Mouse (Mus musculus) hindbrain, postnatal 0 days (tissue): Measurements from ENCODE around the gene Olfr847. TPM values are rescaled to one million over a fixed set of nuclear protein-coding genes. Genes with fewer than 3 reads are reported as not detected.

Experiments
- ATAC-seq: fragments of 200-750 bp; cut with Nextera tagmentation; 2 replicates; pipeline ENCODE4 v1.8.0; 2017; ENCODE audit warnings: mild to moderate bottlenecking, moderate TSS enrichment, moderate library complexity
- DNase-seq: peaks from one replicate; pipeline ENCODE4 v3.0.0-alpha.2; 2015; ENCODE audit warnings: low spot score
- H3K27ac ChIP-seq: fragments of 300-500 bp; sonication (generic); 2 replicates; pipeline ENCODE4 v1.5.1; 2014; ENCODE audit warnings: mild to moderate bottlenecking
- H3K27me3 ChIP-seq: fragments of 300-500 bp; sonication (generic); 2 replicates; pipeline ENCODE4 v1.6.1; 2014; ENCODE audit warnings: low read length, mixed read lengths; ENCODE audit not compliant: insufficient read depth
- H3K36me3 ChIP-seq: fragments of 300-500 bp; sonication (generic); 2 replicates; pipeline ENCODE4 v1.6.1; 2014; ENCODE audit warnings: low read length, mixed read lengths; ENCODE audit not compliant: insufficient read depth
- H3K4me1 ChIP-seq: fragments of 300-500 bp; sonication (generic); 2 replicates; pipeline ENCODE4 v1.6.1; 2014; ENCODE audit warnings: antibody characterized with exemption, low read length, mixed read lengths; ENCODE audit not compliant: insufficient read depth
- H3K4me2 ChIP-seq: fragments of 300-500 bp; sonication (generic); 2 replicates; pipeline ENCODE4 v1.6.1; 2014; ENCODE audit warnings: low read depth, mild to moderate bottlenecking, low read length, moderate library complexity, mixed read lengths
- H3K4me3 ChIP-seq: fragments of 300-500 bp; sonication (generic); 2 replicates; pipeline ENCODE4 v1.5.1; 2014; ENCODE audit warnings: low read length
- H3K9ac ChIP-seq: fragments of 300-500 bp; sonication (generic); replicated peaks from 2 replicates; pipeline ENCODE4 v1.6.1; 2014; ENCODE audit warnings: mild to moderate bottlenecking, low read length, moderate library complexity, mixed read lengths
- H3K9me3 ChIP-seq: fragments of 300-500 bp; sonication (generic); 2 replicates; pipeline ENCODE4 v1.6.1; 2016; ENCODE audit warnings: low read length, mixed read lengths
- CTCF ChIP-seq: IDR thresholded peaks from 2 replicates; pipeline ENCODE4 v1.5.1; 2016; ENCODE audit warnings: antibody characterized with exemption, control low read depth, low read depth
- WGBS: fragments of 180-500 bp; shearing (Covaris S2); extraction: QIAGEN DNeasy Blood & Tissue Kit; methylation state at CpG from one replicate; pipeline ENCODE4 v1.1.7; 2014; 5-methylcytosine and 5-hydroxymethylcytosine counted together
- polyA plus RNA-seq: library from polyadenylated mRNA; unstranded; fragments of >200 nt; fragmentation: Nextera tagmentation; extraction: Ambion mirVana; gene quantifications from 2 replicates; pipeline ENCODE4 v1.2.1, GENCODE M21; 2015
- total RNA-seq: library from RNA; depleted of rRNA; stranded (reverse); fragments of >200 nt; gene quantifications from 2 replicates; pipeline ENCODE4 v1.2.3, GENCODE M21; 2014; rRNA removed

The Olfr847 gene
- total RNA-seq, result not detected in 2 replicates
- polyA plus RNA-seq, result not detected in 2 replicates

DNA sequence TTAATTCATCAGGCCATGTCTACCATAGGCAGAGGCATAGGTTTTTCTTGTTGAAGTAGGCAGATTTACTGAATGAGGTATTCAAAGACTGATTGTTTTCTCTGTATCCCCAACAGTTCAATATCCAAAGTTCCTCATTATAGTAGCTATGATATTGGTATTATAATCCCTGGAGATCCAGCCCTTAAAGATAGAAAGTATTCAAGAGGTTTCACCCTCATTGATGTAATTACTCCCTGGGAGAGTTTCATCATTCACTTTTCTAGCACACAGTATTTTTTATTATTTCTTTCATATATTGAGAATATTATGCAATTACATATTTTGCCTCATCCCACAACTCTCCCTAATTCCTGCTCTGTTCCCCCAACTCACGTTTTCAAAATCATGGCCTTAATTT, at the start of gene Olfr847:
Olfr847 (minus strand) TSS at position 101 of the 400 bp plus-strand sequence.
- no peaks in the 10 kb centered on the region for H3K4me1 ChIP-seq
- ATAC-seq (no peak), DNase-seq (no peak)
- no peak within 1 kb of the TSS for H3K9ac ChIP-seq
- H3K4me2 ChIP-seq, result no peak within 1 kb of the TSS
- WGBS, result 62% methylated on average over 1 of the region's 1 CpGs
- no peaks in the 10 kb centered on the region for H3K36me3 ChIP-seq
- H3K4me3 ChIP-seq, result no peak within 1 kb of the TSS
- TF ChIP-seq CTCF, result no peak
- H3K27ac ChIP-seq, result no peak within 1 kb of the TSS
- no peaks in the 10 kb centered on the region for H3K27me3 ChIP-seq
- no peaks in the 10 kb centered on the region for H3K9me3 ChIP-seq

DNA sequence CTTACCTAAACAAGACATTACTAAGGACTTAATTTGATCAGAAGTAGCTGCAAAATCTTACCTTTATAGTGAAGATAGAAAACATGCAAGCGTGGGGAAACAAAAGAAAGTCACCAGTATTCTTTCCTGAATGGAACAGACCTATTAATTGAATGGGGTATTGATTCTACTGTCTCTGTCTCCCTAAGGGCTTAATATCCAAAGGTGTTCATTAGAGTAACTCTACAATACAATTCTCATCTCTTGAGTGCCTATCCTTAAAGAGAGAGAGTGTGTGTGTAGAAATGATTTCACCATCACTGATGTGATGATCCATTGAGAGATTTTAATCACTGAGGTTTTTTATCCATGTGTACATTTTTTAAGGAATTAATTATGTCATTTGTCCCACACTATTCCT, 14.6 kb downstream of the Olfr847 start, which contains the start of gene Olfr846:
Olfr846 (minus strand) TSS at position 101 of the 400 bp plus-strand sequence.
- Histone ChIP-seq H3K9me3 (peaks cover 8% of the 10 kb centered on the region; the same call in 1 of the 2 replicates), H3K27ac (no peak within 1 kb of the TSS), H3K4me2 (no peak within 1 kb of the TSS), H3K4me1 (no peaks in the 10 kb centered on the region), H3K4me3 (no peak within 1 kb of the TSS), H3K9ac (no peak within 1 kb of the TSS), H3K36me3 (no peaks in the 10 kb centered on the region), H3K27me3 (no peaks in the 10 kb centered on the region)
- WGBS, result 53% methylated on average over 1 of the region's 1 CpGs
- DNase-seq, result no peak
- ATAC-seq, result no peak
- no peak for TF ChIP-seq CTCF

DNA sequence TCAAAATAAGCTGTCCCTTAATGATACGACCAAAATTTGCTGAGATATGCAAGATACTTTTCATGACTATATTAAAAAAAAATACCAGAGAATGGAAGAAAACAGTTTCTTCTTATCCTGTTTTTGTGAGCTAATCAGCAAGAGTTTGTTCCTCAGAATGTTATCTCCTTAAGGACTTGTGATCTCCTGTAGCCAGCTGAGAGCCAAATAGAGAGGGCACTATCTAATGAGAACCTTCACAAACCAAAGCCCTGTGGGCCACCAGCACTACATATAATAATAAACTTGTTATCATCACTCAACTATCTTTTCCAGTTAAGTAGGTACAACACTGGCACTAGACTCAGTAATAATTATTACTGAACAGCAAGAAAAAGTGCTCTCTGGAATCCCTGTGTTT, 42.3 kb downstream of the Olfr847 start, which contains the start of gene Olfr845:
Olfr845 (plus strand) TSS at position 301 of the 400 bp plus-strand sequence.
- Histone ChIP-seq H3K4me2 (no peak within 1 kb of the TSS), H3K4me3 (no peak within 1 kb of the TSS), H3K9ac (no peak within 1 kb of the TSS), H3K4me1 (no peaks in the 10 kb centered on the region), H3K36me3 (no peaks in the 10 kb centered on the region), H3K27ac (no peak within 1 kb of the TSS), H3K9me3 (0 out of 2 replicates have a peak, but pooled peaks cover 10% of the 10 kb centered on the region), H3K27me3 (no peaks in the 10 kb centered on the region)
- ATAC-seq, result no peak
- no peak for TF ChIP-seq CTCF
- WGBS, result 74% methylated on average over 1 of the region's 1 CpGs
- no peak for DNase-seq

Other genes starting within 250 kb of the Olfr847 start
- not detected in 2 replicates for gene Olfr837, start 242.4 kb downstream of the Olfr847 start, total RNA-seq
- gene Olfr837, start 242.4 kb downstream of the Olfr847 start, polyA plus RNA-seq, result not detected in 2 replicates
- 0.05 TPM in 1 of 2 replicates, not detected in the other for gene Olfr839-ps1, start 201.4 kb downstream of the Olfr847 start, total RNA-seq
- gene Olfr839-ps1, start 201.4 kb downstream of the Olfr847 start, polyA plus RNA-seq, result not detected in 2 replicates
- gene Olfr843, start 126.7 kb downstream of the Olfr847 start, total RNA-seq, result not detected in 2 replicates
- gene Olfr843, start 126.7 kb downstream of the Olfr847 start, polyA plus RNA-seq, result not detected in 2 replicates
- not detected in 2 replicates for gene Olfr844, start 62.3 kb downstream of the Olfr847 start, total RNA-seq
- not detected in 2 replicates for gene Olfr844, start 62.3 kb downstream of the Olfr847 start, polyA plus RNA-seq
- gene Olfr845, start 42.2 kb downstream of the Olfr847 start, total RNA-seq, result not detected in 2 replicates
- not detected in 2 replicates for gene Olfr845, start 42.2 kb downstream of the Olfr847 start, polyA plus RNA-seq
- gene Olfr846, start 14.7 kb downstream of the Olfr847 start, total RNA-seq, result not detected in 2 replicates
- gene Olfr846, start 14.7 kb downstream of the Olfr847 start, polyA plus RNA-seq, result not detected in 2 replicates
- not detected in 2 replicates for gene Olfr849, start 61.6 kb upstream of the Olfr847 start, total RNA-seq
- gene Olfr849, start 61.6 kb upstream of the Olfr847 start, polyA plus RNA-seq, result not detected in 2 replicates
- gene Olfr850, start 99.6 kb upstream of the Olfr847 start, total RNA-seq, result not detected in 2 replicates
- gene Olfr850, start 99.6 kb upstream of the Olfr847 start, polyA plus RNA-seq, result not detected in 2 replicates
- not detected in 2 replicates for gene Olfr851, start 114.6 kb upstream of the Olfr847 start, total RNA-seq
- gene Olfr851, start 114.6 kb upstream of the Olfr847 start, polyA plus RNA-seq, result not detected in 2 replicates
- gene Olfr853, start 162.4 kb upstream of the Olfr847 start, total RNA-seq, result not detected in 2 replicates
- not detected in 2 replicates for gene Olfr853, start 162.4 kb upstream of the Olfr847 start, polyA plus RNA-seq
- gene Olfr854, start 188.7 kb upstream of the Olfr847 start, total RNA-seq, result not detected in 2 replicates
- not detected in 2 replicates for gene Olfr854, start 188.7 kb upstream of the Olfr847 start, polyA plus RNA-seq
- not detected in 2 replicates for gene Olfr855, start 203.9 kb upstream of the Olfr847 start, total RNA-seq
- gene Olfr855, start 203.9 kb upstream of the Olfr847 start, polyA plus RNA-seq, result not detected in 2 replicates
- gene Zfp317, start 243.4 kb upstream of the Olfr847 start, total RNA-seq, result 24.6 and 31.8 TPM in 2 replicates
- gene Zfp317, start 243.4 kb upstream of the Olfr847 start, polyA plus RNA-seq, result 20.4 and 22.2 TPM in 2 replicates